Mouse (Mus musculus) limb, embryonic 14.5 days (tissue): Measurements from ENCODE around the gene Tmprss11a. TPM values are rescaled to one million over a fixed set of nuclear protein-coding genes. Genes with fewer than 3 reads are reported as not detected.

Experiments
- ATAC-seq: fragments of 200-750 bp; cut with Nextera tagmentation; 2 replicates; pipeline ENCODE4 v1.8.0; 2017; ENCODE audit warnings: low read depth, moderate number of reproducible peaks, moderate TSS enrichment; ENCODE audit not compliant: low FRiP score
- DNase-seq: peaks from one replicate; pipeline ENCODE4 v3.0.0-alpha.2; 2015; ENCODE audit warnings: low spot score
- H3K27ac ChIP-seq: fragments of 300-500 bp; sonication (generic); replicated peaks from 2 replicates; pipeline ENCODE4 v1.5.1; 2014; ENCODE audit warnings: low read depth, mild to moderate bottlenecking, low read length, moderate library complexity, mixed read lengths
- H3K27me3 ChIP-seq: fragments of 300-500 bp; sonication (generic); 2 replicates; pipeline ENCODE4 v1.6.1; 2014; ENCODE audit warnings: low read length, mixed read lengths; ENCODE audit not compliant: control insufficient read depth, insufficient read depth
- H3K36me3 ChIP-seq: fragments of 300-500 bp; sonication (generic); 2 replicates; pipeline ENCODE4 v1.6.1; 2014; ENCODE audit warnings: mild to moderate bottlenecking, low read length, moderate library complexity, mixed read lengths; ENCODE audit not compliant: control insufficient read depth, insufficient read depth
- H3K4me1 ChIP-seq: fragments of 300-500 bp; sonication (generic); 2 replicates; pipeline ENCODE4 v1.6.1; 2014; ENCODE audit warnings: antibody characterized with exemption, low read length, mixed read lengths; ENCODE audit not compliant: control insufficient read depth, insufficient read depth
- H3K4me2 ChIP-seq: fragments of 300-500 bp; sonication (generic); replicated peaks from 2 replicates; pipeline ENCODE4 v1.6.1; 2014; ENCODE audit warnings: low read depth, mild to moderate bottlenecking, low read length, moderate library complexity; ENCODE audit not compliant: severe bottlenecking
- H3K4me3 ChIP-seq: fragments of 300-500 bp; sonication (generic); replicated peaks from 2 replicates; pipeline ENCODE4 v1.5.1; 2014; ENCODE audit warnings: low read length
- H3K9ac ChIP-seq: fragments of 300-500 bp; sonication (generic); 2 replicates; pipeline ENCODE4 v1.6.1; 2014; ENCODE audit warnings: mild to moderate bottlenecking, low read depth, low read length, moderate library complexity; ENCODE audit not compliant: severe bottlenecking
- H3K9me3 ChIP-seq: fragments of 300-500 bp; sonication (generic); 2 replicates; pipeline ENCODE4 v1.6.1; 2016; ENCODE audit warnings: low read length; ENCODE audit not compliant: control insufficient read depth
- POLR2A ChIP-seq: fragments of 200-500 bp; IDR thresholded peaks from 2 replicates; pipeline ENCODE4 v1.8.0; 2012; ENCODE audit warnings: inconsistent platforms, mild to moderate bottlenecking, moderate library complexity, borderline replicate concordance; ENCODE audit not compliant: insufficient read depth, insufficient read length; ENCODE audit errors: extremely low read depth
- WGBS: fragments of 180-500 bp; shearing (Covaris S2); extraction: QIAGEN DNeasy Blood & Tissue Kit; methylation state at CpG from one replicate; pipeline ENCODE4 v1.1.7; 2014; 5-methylcytosine and 5-hydroxymethylcytosine counted together
- polyA plus RNA-seq, 2 experiments: library from polyadenylated mRNA; depleted of rRNA in 1 of 2; stranded (reverse) in 1 of 2; unstranded in 1 of 2; fragments of >200 nt; fragmentation: Nextera tagmentation in 1 of 2; extraction: Ambion mirVana in 1 of 2; gene quantifications; 2 replicates each; pipeline versions ENCODE4 v1.2.1 to v1.2.3; 2012 to 2014

Tmprss11a gene
- polyA plus RNA-seq, 2 experiments: not detected

DNA sequence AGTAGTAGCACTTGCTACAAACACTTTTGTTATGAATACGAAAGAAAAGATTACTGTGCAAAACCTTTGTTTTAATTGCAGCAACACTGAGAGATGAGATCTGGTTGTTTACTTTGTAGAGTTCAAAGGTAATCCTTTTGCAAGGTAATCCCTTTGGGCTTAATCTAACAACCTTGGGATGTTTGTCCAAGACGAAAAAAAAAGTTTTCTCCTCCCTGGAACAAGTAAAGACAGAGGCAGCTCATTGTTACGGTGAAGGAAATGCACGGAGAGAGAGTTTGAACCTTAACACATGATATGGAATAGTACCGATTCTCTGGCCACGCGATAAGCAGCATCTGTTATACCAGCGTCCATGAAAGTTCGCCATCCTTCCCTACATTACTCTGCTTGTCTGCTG, 5.1 kb upstream of the Tmprss11a start:
- no peak overlapping the region for H3K4me3 ChIP-seq
- TF ChIP-seq POLR2A: no peak
- H3K36me3 ChIP-seq: no peaks in the 10 kb centered on the region
- no peak overlapping the region for H3K27ac ChIP-seq
- H3K9ac ChIP-seq: no peak overlapping the region
- H3K27me3 ChIP-seq: no peaks in the 10 kb centered on the region
- WGBS: 87% methylated on average over 9 of the region's 9 CpGs
- H3K4me1 ChIP-seq: no peaks in the 10 kb centered on the region
- no peak overlapping the region for H3K4me2 ChIP-seq
- H3K9me3 ChIP-seq: no peaks in the 10 kb centered on the region
- DNase-seq: no peak
- ATAC-seq: no peak

DNA sequence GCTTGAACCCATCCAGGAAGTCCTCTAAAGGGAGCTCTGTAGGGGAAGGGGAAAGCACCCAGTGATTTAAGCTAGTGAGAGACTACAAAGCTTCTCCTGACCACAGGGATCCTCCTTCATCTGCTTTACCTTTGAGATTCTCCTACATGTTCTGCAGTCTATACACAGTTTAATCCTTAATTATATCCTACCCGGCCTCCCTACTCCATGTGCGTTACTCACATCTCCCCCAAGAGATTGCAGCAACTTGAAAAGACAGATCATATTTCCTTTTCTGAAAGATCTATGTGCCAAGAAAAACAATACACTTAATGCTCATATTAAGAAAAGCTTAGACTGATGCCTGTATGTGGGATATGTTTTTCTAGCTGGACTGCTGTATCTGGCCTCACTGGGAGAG, 29.5 kb downstream of the Tmprss11a start:
- Histone ChIP-seq H3K9ac (no peak overlapping the region), H3K4me3 (no peak overlapping the region), H3K27me3 (no peaks in the 10 kb centered on the region), H3K27ac (no peak overlapping the region), H3K36me3 (no peaks in the 10 kb centered on the region), H3K4me1 (no peaks in the 10 kb centered on the region), H3K4me2 (no peak overlapping the region), H3K9me3 (no peaks in the 10 kb centered on the region)
- WGBS: 52% methylated on average over 2 of the region's 2 CpGs
- DNase-seq (no peak), ATAC-seq (no peak)
- TF ChIP-seq POLR2A: no peak

DNA sequence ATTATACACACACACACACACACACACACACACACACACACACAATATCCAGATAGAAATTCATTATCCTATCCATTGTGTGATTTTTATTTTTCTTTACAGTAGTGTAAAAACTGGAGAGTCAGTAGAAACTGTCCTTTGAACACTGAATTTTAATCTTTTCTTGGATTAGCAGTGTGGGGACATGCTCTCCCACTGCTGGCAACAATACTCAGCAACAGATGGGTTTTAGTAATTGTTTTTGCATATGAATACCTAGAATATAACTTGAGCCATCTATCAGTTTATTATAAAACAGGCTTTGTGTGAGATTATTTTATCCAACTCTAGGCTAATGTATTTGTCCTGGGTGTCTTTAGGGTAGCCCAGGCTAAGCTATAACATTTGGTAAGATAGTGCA, 30.2 kb downstream of the Tmprss11a start:
- no peak for ATAC-seq
- Histone ChIP-seq H3K9me3 (no peaks in the 10 kb centered on the region), H3K36me3 (no peaks in the 10 kb centered on the region), H3K27me3 (no peaks in the 10 kb centered on the region), H3K27ac (no peak overlapping the region), H3K4me1 (no peaks in the 10 kb centered on the region), H3K4me3 (no peak overlapping the region), H3K9ac (no peak overlapping the region), H3K4me2 (no peak overlapping the region)
- no peak for DNase-seq
- TF ChIP-seq POLR2A: no peak

DNA sequence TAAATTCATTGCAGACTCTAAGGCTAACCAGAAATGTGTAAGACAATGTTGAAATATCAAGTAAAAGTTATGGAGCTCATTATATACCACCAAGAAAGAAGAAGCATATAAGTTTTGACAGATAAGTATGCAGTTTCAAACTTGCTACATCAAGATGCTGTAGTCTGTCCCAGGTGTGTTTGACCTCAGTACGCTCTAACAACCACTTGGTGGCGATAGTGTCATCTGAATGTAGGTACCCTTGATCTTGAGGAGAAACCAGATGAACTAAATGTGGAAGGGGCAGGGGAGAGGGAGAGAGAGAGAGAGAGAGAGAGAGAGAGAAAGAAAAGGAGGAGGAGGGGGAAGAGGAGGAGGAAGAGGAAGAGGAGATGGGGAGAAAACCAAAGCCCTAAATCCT, 36.1 kb downstream of the Tmprss11a start:
- Histone ChIP-seq H3K4me3 (no peak overlapping the region), H3K4me1 (no peaks in the 10 kb centered on the region), H3K9me3 (no peaks in the 10 kb centered on the region), H3K4me2 (no peak overlapping the region), H3K9ac (no peak overlapping the region), H3K27ac (no peak overlapping the region), H3K27me3 (no peaks in the 10 kb centered on the region), H3K36me3 (no peaks in the 10 kb centered on the region)
- DNase-seq: peak; percentile 45
- TF ChIP-seq POLR2A: no peak
- no peak; the same call in 1 of the 2 replicates for ATAC-seq
- WGBS: 2% methylated on average over 2 of the region's 2 CpGs

DNA sequence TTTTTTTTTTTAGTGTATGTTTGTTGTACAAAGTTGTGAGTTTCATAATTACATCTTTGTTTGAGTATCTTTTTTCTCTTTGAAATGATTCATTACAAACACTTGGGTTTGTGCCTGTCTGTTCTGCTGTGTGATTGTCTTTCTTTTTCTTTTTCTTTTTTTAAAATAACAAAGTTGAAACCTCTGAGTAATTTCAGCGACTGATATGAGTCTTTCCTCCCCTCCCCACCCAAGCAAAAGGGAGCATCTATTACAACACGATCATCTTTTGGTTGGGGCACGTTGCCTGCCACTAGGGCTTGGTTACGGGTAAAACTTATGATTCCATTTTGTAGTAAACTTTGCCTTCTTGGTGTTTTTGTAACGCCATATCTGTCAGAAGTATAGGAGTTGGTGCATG, 37.7 kb downstream of the Tmprss11a start:
- Histone ChIP-seq H3K9me3 (no peaks in the 10 kb centered on the region), H3K4me2 (no peak overlapping the region), H3K36me3 (no peaks in the 10 kb centered on the region), H3K27me3 (no peaks in the 10 kb centered on the region), H3K4me3 (no peak overlapping the region), H3K9ac (no peak overlapping the region), H3K4me1 (no peaks in the 10 kb centered on the region), H3K27ac (no peak overlapping the region)
- no peak for TF ChIP-seq POLR2A
- DNase-seq (no peak), ATAC-seq (no peak)
- 70% methylated on average over 5 of the region's 5 CpGs for WGBS
